Mouse (Mus musculus): ENCODE data around the gene Corin.

Gene Corin

DNA sequence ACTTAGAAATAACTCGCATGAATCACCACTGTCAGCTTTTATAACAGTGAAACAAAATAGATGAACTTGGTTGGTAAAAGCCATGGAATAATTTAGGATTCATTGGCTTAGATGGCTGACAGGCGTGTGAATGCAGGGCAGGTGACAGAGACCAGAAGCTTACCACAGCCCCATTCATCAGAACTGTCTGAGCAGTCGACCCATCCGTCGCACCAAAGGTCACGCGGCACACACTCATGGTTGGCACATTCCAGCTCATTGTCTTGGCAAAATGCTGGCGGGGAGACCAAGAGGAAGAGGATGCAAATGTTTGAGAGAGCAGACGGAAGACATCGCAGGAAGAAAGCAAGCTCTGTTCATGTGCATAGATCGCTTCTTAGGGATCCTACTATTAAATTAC is 173.6 kb downstream of the Corin start:
- in situ Hi-C loops (cut with MboI, MseI), result no loop called here

DNA sequence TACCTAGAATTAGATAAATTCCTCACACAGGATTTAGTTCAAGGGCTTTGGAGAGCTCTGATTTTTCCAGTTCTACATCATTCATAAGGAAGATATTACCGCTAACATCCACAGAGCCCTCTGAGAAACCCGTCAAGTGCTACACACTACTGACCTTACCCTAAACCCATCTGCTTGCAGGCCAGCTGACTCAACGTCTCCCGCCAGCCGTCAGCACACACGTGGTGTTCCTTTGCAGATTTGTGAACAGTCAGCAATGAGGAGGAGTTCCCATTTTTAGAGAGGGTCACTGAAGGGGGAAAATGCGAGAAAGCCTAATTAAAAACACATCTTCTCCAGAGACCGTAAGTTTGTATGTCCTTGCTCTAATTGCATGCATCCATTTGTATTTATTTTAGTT is 174.8 kb downstream of the Corin start:
- in situ Hi-C loops (cut with MboI, MseI), result no loop called here

DNA sequence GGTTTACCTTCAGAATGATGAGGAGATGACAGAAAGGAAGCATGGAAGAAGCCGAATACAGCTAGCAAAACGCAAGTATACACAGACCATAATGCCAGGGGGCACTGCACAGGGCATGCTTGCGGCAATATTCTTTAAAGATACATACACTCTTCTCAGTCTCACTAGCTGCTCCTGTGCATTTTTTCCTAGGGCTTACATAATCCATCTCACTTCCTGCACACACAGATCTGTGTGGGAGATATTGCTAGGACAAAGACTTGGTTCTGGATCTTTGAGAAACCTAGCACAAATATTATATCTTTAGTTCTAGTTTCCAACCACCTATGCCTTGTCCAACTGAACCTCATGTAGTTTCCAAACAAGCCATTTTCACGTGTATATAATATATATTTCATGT is 189.0 kb downstream of the Corin start:
- in situ Hi-C loops (cut with MboI, MseI), result no loop called here

DNA sequence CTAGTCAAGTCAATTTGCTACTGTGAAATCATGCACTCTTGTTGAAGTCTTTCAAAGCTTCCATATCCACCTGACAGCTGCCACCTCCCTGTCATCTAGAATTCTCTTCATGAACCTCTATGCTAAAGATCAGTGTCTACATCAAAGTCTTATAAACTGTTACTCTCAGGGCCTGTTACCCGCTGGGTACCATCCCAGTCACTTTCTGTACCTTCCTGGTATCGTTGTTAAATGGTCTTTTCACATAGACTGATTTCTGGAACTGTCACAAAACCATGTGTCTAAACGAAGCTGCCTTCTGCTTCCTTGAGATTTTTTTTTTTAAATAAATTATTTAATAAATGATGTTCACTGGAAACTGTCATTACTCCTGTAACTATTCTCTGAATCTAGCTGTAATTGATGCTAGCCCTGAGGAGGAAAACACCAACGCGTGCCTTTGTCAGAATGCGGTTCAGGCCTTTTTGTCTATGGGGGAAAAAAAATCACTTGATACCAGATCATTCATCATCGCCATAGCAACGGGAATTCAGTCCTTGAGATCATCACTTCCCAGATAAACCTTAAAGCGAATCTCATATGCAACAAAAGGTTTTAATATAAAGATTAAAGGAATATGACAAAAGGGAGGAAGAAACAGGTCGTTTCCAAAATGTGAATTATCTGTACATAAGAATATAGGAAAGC is 205.7 kb downstream of the Corin start:
- in situ Hi-C loops (cut with MboI, MseI), result no loop called here

DNA sequence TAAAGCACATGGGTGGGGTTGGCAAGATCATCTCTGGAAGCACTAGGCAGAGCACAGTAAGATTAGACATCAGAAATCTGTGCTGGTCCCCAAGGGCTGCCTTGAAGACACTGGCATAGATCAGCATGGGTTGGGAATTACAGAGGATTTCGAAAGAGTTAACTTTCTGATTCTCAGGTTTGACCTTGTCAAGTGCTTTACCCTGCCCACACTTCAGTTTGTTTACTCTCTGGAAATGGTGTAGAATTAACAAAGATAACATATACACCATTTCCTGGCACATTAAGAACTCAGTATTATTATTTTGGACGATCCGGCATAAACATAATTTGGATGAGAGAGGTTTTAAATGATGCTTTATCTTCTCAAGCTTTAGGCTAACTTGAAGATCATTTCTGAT is 219.2 kb downstream of the Corin start:
- in situ Hi-C loops (cut with MboI, MseI), result no loop called here

DNA sequence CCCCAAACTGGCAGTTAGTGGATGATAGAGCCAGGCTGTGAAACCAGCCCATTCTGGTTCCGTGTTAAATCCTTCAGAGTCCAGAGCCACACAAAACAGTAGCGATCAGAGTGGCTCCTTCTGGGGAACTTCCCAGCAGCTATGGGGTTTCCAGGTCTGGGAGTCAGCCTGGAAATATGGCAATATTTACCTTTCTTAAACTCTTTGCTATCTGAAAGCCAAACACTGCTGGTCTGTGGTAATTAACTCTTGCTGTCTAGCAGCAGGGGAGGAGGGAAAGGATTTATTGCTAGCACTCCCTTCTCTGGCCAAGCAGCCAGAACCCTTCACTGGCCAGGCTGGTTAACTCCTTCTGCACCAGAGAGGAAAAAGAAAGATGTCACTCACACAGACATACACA is 221.4 kb downstream of the Corin start:
- in situ Hi-C loops (cut with MboI, MseI), result no loop called here

DNA sequence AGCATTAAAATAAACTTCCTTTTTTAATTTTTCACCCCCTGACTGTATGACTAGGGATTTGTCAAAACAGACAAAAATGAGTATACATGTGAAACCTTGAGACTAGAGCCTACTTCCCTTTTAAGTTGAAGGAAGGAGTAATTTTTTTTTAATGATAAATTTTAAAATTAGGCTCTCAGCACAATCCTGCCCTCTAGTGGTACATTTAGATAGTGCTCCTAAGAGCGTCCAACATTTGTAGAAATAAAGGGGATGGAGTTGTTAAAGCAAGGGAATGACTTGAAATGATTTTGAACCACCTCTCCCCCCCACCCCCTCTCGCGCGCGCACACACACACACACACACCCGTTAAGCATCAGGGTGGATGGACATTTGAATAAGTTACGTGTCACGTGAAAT is 234.6 kb downstream of the Corin start:
- in situ Hi-C loops (cut with MboI, MseI), result loop anchor here (5.0 kb wide), 1 partner anchor 97 kb away; no protein-coding TSS in a partner anchor

DNA sequence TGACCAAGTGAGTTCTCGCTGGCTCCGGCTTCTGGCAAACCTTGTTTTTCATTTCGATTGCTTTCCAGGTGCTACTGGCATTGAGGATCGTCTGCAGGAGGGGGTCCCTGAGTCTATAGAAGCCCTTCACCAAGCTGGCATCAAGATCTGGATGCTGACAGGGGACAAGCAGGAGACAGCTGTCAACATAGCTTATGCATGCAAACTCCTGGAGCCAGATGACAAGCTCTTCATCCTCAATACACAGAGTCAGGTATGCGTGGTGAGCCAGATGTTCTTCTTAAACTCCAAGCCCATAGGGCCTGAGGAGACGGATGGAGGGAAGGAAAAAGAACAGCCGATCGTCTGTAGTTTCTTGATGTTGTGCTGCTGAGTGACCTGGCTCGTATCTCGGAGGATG is 235.1 kb downstream of the Corin start:
- in situ Hi-C loops (cut with MboI, MseI), result loop anchor here (5.0 kb wide), 1 partner anchor 97 kb away; no protein-coding TSS in a partner anchor

DNA sequence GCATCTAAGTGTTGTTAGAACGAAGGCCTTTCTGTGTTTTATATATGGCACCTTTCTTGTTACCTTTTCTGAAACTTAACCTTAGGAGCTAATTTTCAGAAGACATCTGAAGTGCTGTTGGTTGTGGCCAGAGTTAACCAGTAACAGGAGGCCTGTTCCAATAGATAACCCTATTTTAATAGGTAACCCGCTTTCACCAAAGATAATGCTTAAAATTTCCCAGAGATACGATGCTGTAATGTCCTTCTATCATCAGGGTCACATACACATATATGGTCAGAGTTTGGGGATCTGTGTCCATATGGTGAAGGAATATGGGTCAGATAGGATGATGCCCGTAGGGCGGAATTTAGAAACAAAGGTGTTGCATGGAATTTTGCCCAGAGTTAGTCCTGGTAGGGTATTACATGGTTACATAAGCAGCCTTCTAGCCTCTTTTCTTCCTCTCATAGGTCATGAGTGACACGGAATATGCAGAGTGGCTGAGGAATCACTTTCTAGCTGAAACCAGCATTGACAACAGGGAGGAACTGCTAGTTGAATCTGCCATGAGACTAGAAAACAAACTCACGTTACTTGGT is 237.2 kb downstream of the Corin start:
- in situ Hi-C loops (cut with MboI, MseI), result loop anchor here (5.0 kb wide), 1 partner anchor 95 kb away; no protein-coding TSS in a partner anchor

DNA sequence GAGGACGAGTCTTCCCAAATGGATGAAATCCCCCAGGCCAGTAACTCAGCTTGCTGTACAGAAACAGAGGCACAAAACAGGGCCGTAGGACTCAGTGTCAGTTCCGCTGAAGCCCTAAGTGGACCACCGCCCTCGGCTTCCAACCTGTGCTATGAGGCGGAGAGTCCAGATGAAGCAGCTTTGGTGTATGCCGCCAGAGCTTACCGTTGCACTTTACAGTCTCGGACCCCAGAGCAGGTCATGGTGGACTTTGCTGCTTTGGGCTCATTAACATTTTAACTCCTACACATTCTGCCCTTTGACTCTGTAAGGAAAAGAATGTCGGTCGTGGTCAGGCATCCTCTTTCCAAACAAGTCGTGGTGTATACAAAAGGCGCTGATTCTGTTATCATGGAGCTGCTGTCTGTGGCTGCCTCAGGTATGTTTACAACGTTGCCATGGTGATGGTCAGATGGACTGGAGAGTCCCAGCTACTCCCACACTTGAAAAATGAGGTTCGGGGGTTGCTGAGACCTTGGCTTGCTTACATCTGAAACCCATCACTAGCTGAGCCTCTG is 240.0 kb downstream of the Corin start:
- in situ Hi-C loops (cut with MboI, MseI), result no loop called here

DNA sequence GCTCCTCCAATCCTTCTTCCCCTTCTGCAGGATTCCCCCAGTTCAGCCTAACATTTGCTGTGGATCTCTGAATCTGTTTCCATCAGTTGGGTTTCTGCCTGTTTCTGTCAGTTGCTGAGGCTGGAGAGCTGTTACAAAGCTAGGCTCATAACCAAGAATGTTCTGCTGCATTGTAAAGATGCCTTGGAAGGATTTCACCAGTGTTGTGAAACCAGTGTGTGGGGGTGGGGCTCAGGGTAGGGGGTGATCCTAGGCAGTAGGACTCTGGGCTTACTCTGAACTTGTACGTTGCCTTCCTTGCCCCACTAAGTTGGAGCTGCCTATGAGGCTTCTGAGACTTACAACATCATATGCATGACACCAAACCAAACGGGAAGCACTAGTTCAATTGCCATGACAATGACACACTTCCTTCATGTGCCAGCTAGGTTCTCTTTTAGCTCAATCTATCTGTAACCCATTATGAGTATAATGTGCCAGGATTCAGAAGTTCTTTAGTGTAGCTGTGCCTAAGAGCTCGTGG is 242.4 kb downstream of the Corin start:
- in situ Hi-C loops (cut with MboI, MseI), result no loop called here

DNA sequence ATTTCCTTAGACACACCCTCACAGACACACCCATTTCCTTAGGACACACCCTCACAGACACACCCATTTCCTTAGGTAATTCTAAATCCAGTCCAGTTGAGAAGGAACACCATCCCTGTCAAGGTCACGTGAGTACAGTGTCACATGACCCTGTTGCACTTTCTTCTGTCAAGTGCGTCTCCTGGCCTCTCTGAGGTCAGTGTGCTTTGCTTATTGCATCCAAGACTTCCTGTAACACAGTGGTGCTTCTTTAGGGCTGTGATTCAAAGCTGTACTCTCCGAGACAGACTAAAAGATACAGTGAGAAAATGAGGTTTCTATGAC is 245.0 kb downstream of the Corin start:
- in situ Hi-C loops (cut with MboI, MseI), result no loop called here

DNA sequence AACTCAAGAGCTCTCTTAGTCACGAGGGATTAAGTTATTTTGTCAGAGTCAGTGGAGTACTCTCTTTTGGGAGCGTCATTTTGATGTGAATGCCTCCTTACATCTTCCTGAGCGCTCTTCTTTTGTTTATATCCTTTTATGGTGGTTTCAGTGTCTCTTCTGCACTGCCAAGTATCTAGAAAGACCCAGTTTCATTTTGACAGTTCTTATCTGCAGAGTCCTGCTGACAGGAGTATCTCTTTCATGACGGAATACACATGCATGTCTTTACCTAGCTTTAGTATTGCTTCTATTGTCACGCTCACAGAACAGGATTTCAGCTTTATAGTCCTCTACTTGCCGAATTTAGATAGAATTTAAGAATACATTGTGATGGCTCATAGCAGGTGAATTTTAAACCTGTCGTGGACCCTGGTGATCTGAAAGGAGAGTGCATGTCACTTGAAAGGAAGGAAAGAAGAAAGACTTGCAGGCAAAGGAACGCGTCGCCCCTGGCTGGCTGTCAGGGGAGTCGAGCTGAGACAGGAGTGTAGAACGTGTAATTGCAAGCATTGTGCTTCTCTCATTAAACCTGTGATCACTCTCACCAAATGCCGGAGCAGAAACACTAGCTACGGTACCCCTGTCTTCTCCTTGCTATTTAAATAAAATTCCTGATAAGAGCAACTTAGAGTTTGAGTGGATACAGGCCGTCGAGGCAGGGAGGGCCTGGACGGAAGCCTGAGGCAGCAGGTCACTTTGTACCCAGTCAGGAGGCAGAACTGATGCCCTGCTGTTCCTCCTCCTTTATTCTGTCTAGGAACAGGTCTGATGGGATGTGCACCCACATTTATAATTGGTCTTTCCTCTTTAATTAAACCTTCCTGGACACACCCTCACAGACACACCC is 245.6 kb downstream of the Corin start:
- in situ Hi-C loops (cut with MboI, MseI), result no loop called here

DNA sequence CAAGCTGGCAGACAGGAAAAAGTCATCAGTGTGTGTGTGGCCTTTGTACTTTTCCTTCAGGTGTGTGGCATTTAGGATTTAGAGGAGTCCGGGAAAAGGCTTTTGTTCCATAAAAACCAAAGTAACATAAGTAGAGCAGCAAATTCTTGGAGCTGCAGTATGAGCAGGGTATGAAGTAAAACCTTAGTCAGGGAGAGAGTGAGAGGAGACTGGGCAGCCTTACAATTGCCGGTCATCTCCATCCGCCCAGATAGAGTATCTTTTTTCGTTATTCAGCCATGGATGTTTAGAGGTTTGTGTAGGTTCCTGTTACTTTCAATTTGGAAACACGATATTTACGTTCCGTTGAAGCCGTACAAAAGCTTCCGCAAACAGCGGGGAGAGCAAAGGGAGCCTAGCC is 247.2 kb downstream of the Corin start:
- in situ Hi-C loops (cut with MboI, MseI), result no loop called here

DNA sequence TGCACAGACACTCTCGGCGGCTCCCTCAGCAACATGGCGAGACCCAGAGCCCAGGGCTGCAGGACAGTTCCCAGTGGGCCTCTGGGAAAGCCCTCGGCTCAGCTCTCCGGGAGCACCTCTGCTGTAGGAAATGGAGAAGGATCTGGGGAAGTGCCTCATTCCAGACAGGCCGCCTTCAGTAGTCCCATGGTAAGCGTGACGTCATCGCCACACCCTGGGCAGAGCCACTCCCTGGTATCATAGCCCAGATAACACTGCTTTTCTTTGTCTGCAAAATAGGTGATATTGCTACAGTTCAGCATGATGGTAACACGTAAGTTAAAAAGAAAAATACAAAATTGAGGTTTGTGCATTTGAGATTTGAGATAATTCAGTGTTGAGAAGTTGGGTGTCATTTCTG is 249.3 kb downstream of the Corin start:
- in situ Hi-C loops (cut with MboI, MseI), result no loop called here

DNA sequence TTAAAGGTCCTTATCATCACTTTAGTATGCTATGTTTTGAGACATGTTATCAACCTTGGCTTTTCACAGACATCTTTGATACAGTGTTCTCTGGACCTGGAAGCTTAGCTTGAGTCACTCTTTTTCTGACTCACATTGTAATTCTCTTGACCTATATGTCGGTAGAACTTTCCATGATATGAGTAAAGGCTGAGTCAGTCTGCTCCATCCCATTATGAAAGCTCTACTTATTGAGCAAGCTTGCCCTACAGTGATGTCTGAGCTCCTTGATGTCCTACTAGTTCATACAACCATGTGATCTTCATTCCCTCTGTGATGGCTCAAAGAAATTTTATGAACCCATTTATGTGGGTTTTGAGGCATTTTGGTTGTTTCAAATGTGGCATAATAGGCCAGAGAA is 254.1 kb downstream of the Corin start:
- in situ Hi-C loops (cut with MboI, MseI), result no loop called here
